Mouse (Mus musculus) heart, embryonic 10.5 days (tissue): ENCODE data around the gene Rassf1. TPM values are rescaled to one million over a fixed set of nuclear protein-coding genes. Genes with fewer than 3 reads are reported as not detected.
A peak's percentile ranks its signal among the peaks of the same experiment; 100 is the strongest.
"Not testable (repeated sequence)": the region's sequence is repeated elsewhere in the genome, so short reads cannot be mapped to it uniquely, and the experiment has no call there.

Experiments
- DNase-seq: peaks from one replicate; pipeline ENCODE4 v3.0.0-alpha.2; 2017; ENCODE audit warnings: low spot score
- H3K27ac ChIP-seq: fragments of 300-500 bp; sonication (generic); 2 replicates; pipeline ENCODE4 v1.5.1; 2016; ENCODE audit warnings: mild to moderate bottlenecking
- H3K27me3 ChIP-seq: fragments of 300-500 bp; sonication (generic); 2 replicates; pipeline ENCODE4 v1.6.1; 2016; ENCODE audit warnings: mild to moderate bottlenecking; ENCODE audit not compliant: poor library complexity, insufficient read depth, severe bottlenecking
- H3K36me3 ChIP-seq: fragments of 300-500 bp; sonication (generic); 2 replicates; pipeline ENCODE4 v1.6.1; 2016; ENCODE audit warnings: mild to moderate bottlenecking, moderate library complexity
- H3K4me1 ChIP-seq: fragments of 300-500 bp; sonication (generic); 2 replicates; pipeline ENCODE4 v1.6.1; 2016; ENCODE audit warnings: mild to moderate bottlenecking
- H3K4me3 ChIP-seq: fragments of 300-500 bp; sonication (generic); 2 replicates; pipeline ENCODE4 v1.5.1; 2016; ENCODE audit warnings: mild to moderate bottlenecking, moderate library complexity
- H3K9me3 ChIP-seq: fragments of 300-500 bp; sonication (generic); 2 replicates; pipeline ENCODE4 v1.6.1; 2016; ENCODE audit warnings: mild to moderate bottlenecking, moderate library complexity
- WGBS: fragments of 180-500 bp; shearing (Covaris S2); methylation state at CpG from one replicate; pipeline ENCODE4 v1.1.7; 2016; 5-methylcytosine and 5-hydroxymethylcytosine counted together
- polyA plus RNA-seq: library from polyadenylated mRNA; unstranded; fragments of >200 nt; fragmentation: Nextera tagmentation; extraction: Ambion mirVana; gene quantifications from 2 replicates; pipeline ENCODE4 v1.2.1, GENCODE M21; 2016

Gene Rassf1
- polyA plus RNA-seq, 1 experiment from 2014 or later = 51.7 TPM

DNA sequence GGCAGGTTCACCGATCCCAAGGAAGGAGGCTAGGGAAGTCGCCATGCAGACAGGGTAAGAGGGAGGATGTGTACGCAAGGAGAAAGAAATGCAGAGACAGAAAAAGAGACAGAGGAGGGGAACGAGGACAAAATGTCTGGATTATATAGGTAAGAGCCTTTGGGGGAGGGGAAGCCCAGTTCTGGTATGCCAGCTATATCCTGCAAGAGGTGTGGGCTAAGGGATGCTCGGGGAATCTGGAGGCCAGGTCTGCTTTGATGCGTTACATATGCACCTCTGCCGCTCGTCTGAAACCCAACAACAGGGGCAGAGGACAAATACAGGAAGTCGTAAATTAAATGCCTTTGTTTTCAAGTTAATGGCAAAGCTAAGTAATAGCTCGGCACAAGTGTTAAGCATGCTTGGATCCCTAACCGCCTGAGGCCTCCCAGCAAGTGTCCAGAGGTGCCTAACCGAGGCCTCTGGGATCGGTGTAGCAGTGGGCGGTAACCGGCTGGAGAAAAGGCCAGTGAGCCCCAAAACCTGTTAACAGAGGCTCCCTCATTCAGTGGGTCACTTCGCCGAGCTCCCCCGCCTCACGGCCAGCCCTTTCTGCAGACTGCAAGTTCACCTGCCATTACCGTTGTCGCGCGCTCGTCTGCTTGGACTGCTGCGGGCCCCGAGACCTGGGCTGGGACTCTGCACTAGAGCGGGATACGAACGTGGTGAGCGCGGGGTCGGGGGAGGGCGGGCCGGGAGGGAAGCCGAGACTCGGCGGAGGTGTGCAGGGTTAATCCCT lies 2.4 kb downstream of the Rassf1 start:
- peaks cover 62% of the 10 kb centered on the region for H3K4me1 ChIP-seq
- WGBS = 8% methylated on average over 37 of the region's 37 CpGs

DNA sequence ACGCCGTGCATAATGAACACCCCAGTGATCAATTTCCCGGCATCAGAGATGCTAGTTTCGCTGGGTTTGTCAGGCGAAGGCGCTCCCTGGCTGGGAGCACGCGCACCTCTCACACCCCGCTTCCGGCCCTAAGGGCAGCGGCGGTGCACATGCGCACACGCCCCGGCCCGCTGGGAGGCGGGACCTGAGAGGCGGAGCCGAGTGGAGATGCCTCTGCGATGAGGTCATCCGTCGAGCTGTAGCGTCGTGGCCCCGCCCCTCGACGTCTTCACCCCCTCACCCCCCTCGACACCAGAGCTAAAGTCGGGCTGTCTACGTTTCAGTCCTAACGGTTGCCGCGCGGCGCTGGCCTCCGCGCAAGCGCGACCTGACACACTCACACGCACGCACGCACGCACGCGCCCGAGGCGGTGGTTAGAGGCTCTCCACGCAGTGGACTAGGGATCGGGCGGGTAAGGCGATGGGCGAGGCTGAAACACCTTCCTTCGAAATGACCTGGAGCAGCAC lies 3.0 kb downstream of the Rassf1 start:
- Histone ChIP-seq H3K4me3 (peak overlapping the region; percentile 84), H3K4me1 (peaks cover 62% of the 10 kb centered on the region), H3K9me3 (no peaks in the 10 kb centered on the region), H3K27ac (peak overlapping the region; percentile 96), H3K36me3 (peaks cover 31% of the 10 kb centered on the region), H3K27me3 (peaks cover 32% of the 10 kb centered on the region)
- peak; percentile 99 for DNase-seq
- WGBS = 0% methylated on average over 53 of the region's 53 CpGs

More for the DNA sequence above, 2.4 kb downstream of the Rassf1 start:
- no peaks in the 10 kb centered on the region for H3K9me3 ChIP-seq
- H3K36me3 ChIP-seq = peaks cover 24% of the 10 kb centered on the region
- peaks cover 38% of the 10 kb centered on the region for H3K27me3 ChIP-seq
- H3K27ac ChIP-seq = peak overlapping the region; percentile 96
- peak overlapping the region; percentile 84 for H3K4me3 ChIP-seq
- DNase-seq = no peak

DNA sequence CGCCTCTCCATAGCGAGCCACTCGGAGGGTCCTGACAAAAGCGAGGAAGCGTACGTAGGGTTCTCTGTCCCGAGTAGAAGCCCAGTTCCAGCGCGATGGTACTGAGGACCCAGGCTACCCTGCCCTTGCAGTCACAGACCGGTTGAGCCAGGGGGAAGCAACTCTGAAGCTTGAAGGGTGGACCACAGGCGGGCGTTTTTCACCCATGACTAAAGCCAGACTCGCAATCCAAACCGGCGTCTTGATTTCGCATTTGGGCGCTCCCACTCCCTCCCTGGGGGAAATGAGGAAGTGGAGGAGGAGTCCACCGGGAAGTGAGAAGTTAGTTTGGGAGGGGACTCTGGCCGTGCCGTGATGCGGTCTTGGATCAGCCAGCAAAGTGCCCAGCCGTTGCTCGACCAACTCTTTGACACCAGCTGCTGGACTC lies 3.7 kb downstream of the Rassf1 start:
- Histone ChIP-seq H3K27ac (peak overlapping the region; percentile 96), H3K4me1 (peaks cover 56% of the 10 kb centered on the region), H3K4me3 (peak overlapping the region; percentile 84), H3K9me3 (no peaks in the 10 kb centered on the region), H3K36me3 (peaks cover 37% of the 10 kb centered on the region), H3K27me3 (peaks cover 25% of the 10 kb centered on the region)
- DNase-seq = peak; percentile 87
- WGBS = under 1% methylated on average over 23 of the region's 23 CpGs

DNA sequence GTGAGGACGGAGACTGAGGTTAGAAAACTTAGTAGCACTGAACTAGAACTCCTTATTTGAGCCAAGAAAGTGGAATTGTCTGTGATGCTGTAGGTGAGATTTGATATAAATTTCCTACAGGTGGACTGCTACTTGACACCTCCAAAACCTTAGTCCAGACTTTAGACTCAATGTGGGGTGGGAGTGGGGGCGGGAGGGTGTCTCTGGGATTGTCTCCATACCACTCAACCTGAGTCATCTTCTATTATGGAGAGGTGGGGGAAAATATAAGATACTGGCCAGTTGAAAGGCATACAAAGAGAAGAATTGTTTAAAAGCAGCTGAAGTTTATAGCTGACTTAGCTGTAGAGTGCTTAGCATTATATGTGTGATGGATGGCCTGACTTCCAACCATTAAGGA lies 4.3 kb downstream of the Rassf1 start:
- H3K9me3 ChIP-seq = no peaks in the 10 kb centered on the region
- H3K27ac ChIP-seq = peak overlapping the region; percentile 96
- no peak for DNase-seq
- 38% methylated on average over 2 of the region's 2 CpGs for WGBS
- H3K4me3 ChIP-seq = peak overlapping the region; percentile 84
- peaks cover 50% of the 10 kb centered on the region for H3K4me1 ChIP-seq
- peaks cover 18% of the 10 kb centered on the region for H3K27me3 ChIP-seq
- H3K36me3 ChIP-seq = peaks cover 44% of the 10 kb centered on the region

DNA sequence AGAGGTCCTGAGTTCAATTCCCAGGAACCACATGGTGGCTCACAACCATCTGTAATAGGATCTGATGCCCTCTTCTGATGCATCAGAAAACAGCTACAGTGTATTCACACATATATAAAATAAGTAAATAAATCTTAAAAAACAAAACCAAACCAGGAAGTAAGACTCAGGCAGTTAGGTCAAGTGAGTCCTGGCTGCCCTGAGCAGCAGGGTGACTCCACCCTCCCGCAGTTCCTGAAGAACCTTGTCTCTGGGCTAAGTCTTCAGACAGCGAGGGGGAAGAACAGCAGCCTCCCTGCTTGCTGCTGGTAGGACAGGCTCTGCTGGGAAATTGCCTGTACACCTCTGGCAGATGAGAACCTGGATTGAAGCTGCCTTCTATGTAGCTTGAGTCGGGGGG lies 5.0 kb downstream of the Rassf1 start:
- Histone ChIP-seq H3K9me3 (no peaks in the 10 kb centered on the region), H3K27ac (peak overlapping the region; percentile 96; the same call in 1 of the 2 replicates), H3K4me1 (peaks cover 43% of the 10 kb centered on the region), H3K36me3 (peaks cover 50% of the 10 kb centered on the region), H3K27me3 (peaks cover 12% of the 10 kb centered on the region; the same call in 1 of the 2 replicates), H3K4me3 (peak overlapping the region; percentile 84)
- 67% methylated on average over 3 of the region's 3 CpGs for WGBS
- no peak for DNase-seq

DNA sequence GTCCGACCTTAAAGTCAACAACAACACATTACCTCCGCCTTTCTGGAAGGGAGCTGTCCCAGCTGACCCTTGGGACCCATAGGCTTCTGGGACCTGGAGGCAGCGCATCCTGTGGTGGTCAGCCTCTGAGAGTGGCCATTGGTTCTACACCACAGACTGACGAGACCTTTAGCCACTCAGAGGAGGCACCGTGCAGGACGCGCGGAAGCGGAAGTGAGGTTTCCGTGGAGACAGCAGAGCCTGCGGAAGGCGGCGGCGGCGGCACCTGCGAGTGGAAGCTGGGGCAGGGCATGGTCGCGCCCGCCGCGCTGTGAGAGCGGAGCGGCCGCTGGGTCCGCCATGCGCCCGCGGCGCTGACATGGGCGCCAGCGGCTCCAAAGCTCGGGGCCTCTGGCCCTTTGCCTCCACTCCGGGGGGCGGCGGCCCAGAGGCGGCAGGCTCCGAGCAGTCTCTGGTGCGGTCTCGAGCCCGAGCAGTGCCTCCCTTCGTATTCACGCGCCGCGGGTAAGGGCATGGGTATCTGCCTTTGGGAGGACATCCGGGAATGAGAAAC lies 11.8 kb downstream of the Rassf1 start, which contains the start of gene Tusc2:
Gene Tusc2 (plus strand): TSS at position 227 of the 553 bp plus-strand sequence.
- DNase-seq = peak; percentile 99
- under 1% methylated on average over 46 of the region's 46 CpGs for WGBS
- peaks cover 58% of the 10 kb centered on the region for H3K36me3 ChIP-seq
- peak within 1 kb of the TSS; percentile 91 for H3K4me3 ChIP-seq
- H3K27ac ChIP-seq = peak within 1 kb of the TSS; percentile 85
- no peaks in the 10 kb centered on the region for H3K9me3 ChIP-seq
- H3K27me3 ChIP-seq = no peaks in the 10 kb centered on the region
- peaks cover 38% of the 10 kb centered on the region for H3K4me1 ChIP-seq

DNA sequence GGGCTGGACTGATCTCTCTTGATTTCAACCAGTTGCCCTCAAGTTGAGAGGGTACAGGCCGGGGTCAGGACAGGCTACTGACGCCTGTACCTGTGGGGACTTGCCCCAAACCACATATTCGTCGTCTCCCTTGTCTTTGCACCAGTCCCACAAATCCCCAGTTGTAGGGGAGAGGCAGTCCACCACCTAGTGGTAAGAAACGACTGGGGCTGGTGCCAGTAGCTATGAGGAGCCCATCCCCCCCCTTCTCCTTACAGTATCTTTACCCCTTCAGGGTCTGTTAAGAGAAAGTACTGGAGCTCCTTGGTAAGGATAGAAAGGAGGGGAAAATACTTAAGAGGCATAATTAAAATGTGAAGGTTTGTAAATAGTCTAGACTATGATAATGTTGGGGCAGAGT lies 14.2 kb downstream of the Rassf1 start:
- H3K4me1 ChIP-seq = peaks cover 57% of the 10 kb centered on the region
- not testable (repeated sequence) for DNase-seq, H3K27me3 ChIP-seq, H3K4me3 ChIP-seq, H3K9me3 ChIP-seq
- peak overlapping the region; percentile 44; the same call in 1 of the 2 replicates for H3K27ac ChIP-seq
- peaks cover 37% of the 10 kb centered on the region for H3K36me3 ChIP-seq
- WGBS = 47% methylated on average over 5 of the region's 5 CpGs

DNA sequence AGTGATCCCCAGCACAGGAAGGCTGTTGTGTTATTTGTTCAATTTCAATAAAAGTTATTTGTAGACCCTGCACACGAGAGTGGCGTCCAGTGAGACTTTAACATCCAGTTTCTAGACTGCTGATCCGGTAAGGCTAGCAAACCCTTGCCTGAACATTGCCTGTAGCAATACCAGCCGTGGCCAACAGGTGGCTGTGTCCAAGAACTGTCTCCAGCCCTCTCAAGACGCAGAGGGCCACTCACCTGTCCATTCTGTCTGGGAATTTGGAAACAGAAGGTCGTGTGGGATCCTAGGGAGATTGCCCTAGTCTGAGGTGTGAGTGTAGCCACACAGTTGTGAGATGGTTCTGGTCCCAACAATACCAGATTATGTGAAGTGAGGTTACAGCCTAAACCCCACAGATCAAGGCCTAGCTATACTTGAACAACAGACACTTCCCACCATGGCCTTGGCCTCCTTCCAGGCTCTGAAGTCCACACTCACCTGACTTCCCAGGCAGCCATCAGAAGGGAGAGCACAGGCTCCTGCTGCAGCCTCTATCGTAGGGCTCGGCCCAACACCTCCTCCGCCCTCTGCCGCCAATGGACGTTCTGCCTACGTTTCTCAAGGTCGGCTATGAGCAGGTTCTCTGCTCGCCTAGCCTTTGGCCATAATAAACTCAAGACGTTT lies 14.8 kb downstream of the Rassf1 start:
- no peaks in the 10 kb centered on the region for H3K27me3 ChIP-seq
- H3K4me3 ChIP-seq = peak overlapping the region; percentile 81; the same call in 1 of the 2 replicates
- no peaks in the 10 kb centered on the region for H3K9me3 ChIP-seq
- DNase-seq = no peak
- H3K36me3 ChIP-seq = peaks cover 37% of the 10 kb centered on the region
- 54% methylated on average over 15 of the region's 15 CpGs for WGBS
- peak overlapping the region; percentile 97 for H3K27ac ChIP-seq
- peaks cover 63% of the 10 kb centered on the region for H3K4me1 ChIP-seq

DNA sequence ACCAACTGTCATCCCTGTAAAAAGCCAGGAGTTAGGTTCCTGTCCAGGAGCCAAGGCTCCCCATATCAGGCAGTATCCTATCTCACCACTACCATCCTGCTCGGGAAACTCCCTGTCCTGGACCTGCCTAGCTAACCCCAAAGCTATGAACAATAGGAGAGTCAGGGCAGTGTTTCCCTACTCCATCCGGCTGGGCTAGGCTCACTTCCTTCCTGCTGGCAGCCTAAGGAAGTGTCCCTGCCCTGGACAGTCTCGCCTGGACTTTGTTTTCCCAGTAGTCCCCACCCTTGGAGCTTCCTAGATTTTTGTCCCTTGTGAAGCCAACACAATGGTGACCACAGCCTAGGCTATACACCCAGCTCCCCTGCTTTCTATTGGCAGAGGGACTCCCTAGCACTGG lies 15.5 kb downstream of the Rassf1 start:
- Histone ChIP-seq H3K4me3 (peak overlapping the region; percentile 81), H3K9me3 (no peaks in the 10 kb centered on the region), H3K27ac (peak overlapping the region; percentile 97), H3K27me3 (no peaks in the 10 kb centered on the region), H3K36me3 (peaks cover 37% of the 10 kb centered on the region), H3K4me1 (peaks cover 70% of the 10 kb centered on the region)
- 49% methylated on average over 3 of the region's 3 CpGs for WGBS
- no peak for DNase-seq

DNA sequence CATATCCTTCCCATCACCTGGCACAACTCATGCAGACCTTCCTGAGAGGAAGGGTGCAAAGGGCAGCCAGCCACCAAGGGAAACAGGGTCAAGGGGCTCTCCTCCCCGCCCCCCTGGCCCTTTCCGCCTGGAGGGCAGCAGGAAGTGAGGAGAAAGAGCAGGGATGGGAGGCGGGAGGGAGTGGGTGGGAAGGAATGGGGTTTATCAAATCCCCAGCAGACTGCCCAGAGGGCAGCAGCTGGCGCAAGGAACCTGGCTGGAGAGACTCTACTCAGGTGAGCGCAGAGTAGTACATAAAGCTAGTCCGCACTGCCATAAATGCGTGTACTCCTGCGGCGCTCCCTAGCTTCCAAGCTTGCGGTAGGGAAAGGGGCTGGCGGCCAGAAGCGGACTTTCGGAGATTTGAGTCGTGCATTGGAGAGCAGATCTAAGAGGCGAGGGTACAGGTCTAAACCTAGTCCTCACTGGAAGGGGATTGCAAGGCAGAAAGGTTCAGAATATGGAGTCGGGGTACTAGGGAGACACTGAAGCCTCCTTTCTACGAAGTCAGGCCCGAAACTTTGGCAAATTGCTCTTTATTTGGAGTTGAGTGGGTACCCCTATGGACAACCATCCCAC lies 16.5 kb downstream of the Rassf1 start, which contains the start of gene Hyal2:
Gene Hyal2 (plus strand): TSS at position 244 of the 618 bp plus-strand sequence.
- H3K4me3 ChIP-seq = peak within 1 kb of the TSS; percentile 81
- no peaks in the 10 kb centered on the region for H3K27me3 ChIP-seq
- no peaks in the 10 kb centered on the region for H3K9me3 ChIP-seq
- DNase-seq = no peak
- peaks cover 41% of the 10 kb centered on the region for H3K36me3 ChIP-seq
- H3K4me1 ChIP-seq = peaks cover 75% of the 10 kb centered on the region
- H3K27ac ChIP-seq = peak within 1 kb of the TSS; percentile 97
- 6% methylated on average over 18 of the region's 18 CpGs for WGBS

DNA sequence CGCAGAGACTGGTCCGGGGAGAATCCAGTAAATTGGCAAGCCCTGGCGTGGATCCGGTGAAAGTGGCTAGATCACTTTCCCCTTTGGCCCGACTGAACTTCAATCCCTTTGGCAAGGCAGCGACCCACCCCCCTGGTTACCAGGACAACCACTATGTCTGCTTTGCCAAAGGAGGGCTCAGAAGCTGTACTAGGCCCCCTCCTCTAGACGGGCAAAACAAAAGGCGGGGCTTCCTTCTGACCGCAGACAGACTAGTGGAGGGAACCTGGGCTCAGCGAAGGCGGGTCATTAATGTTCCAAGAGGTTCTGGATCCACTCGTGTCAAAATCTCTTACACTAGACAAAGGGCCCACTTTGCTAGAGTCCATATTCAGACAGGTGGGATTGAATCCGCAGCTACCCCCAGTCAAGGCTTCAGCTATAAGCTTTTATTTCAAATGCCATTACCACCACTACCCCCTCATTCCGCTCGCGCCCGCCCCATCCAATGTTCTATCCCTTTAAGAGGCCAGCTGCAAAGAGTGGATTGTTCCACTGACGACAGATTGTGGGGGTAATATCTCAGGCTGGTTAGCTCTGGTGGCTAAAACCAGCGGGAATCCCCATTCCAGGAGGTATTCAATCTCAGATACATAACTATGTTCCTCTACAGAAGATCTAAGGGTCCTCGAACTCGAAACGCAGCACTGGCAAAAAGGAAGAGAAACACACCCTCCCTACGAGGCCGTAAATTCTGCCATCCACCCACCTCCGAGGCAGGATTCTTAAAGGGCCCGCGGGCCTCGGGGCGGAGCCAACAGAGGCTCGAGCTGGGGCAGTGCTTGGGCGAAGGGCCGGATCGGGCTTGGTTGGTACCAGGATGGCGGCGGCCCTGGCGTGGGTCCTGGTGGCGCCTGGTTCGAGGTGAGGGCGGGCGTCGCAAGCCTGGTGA lies 17.2 kb downstream of the Rassf1 start:
- Histone ChIP-seq H3K27ac (peak overlapping the region; percentile 97), H3K36me3 (peaks cover 48% of the 10 kb centered on the region), H3K27me3 (no peaks in the 10 kb centered on the region), H3K9me3 (no peaks in the 10 kb centered on the region), H3K4me1 (peaks cover 73% of the 10 kb centered on the region), H3K4me3 (peak overlapping the region; percentile 81)
- WGBS = under 1% methylated on average over 41 of the region's 41 CpGs
- DNase-seq = peak; percentile 94
